In genomic region chr13:13677871-13678270, GRCm38 (mm10) we compare ENCODE assay signal across 16 mouse cellular contexts.
A peak's percentile ranks its signal among the peaks of the same experiment; 100 is the strongest.
DNase-seq lines count a peak whose midpoint lies in the region; ATAC-seq lines count a peak whose summit lies in the region.
"Had no signal": no experiment of that assay in that cellular context is flagged by ENCODE, and none has a peak within 500 bp of the region (broad histone marks: within the 10 kb centered on the region; RNA-seq: fewer than 3 reads in every experiment).

No protein-coding gene starts in this region.

- no peak for ATAC-seq in megakaryocyte progenitor cell, adult 5-6 weeks (replicated peaks; ENCODE audit: poor library complexity)
- ATAC-seq: forebrain, embryonic 16.5 days; intestine, embryonic 15.5 days had no signal

- DNase-seq in adrenal gland, adult (ENCODE audit: inconsistent age in 2 of 2, low spot score in 1 of 2) = peak; percentile 52 to 81
- no peak for DNase-seq in adrenal gland, postnatal 4 days (ENCODE audit: low spot score in 2 of 2)
- DNase-seq in 3134 (ENCODE audit: extremely low read depth, insufficient read length, low spot score) = peak; percentile 14
- DNase-seq in adrenal gland, adult 8-10 months = peak; percentile 50
- peak; percentile 80 for DNase-seq in fat pad, adult 2 months (ENCODE audit: extremely low read depth, low read depth, low spot score)
- DNase-seq in right cerebral cortex, postnatal 36 days (ENCODE audit: low spot score in 2 of 2) = no peak
- DNase-seq in ovary, postnatal 10 days (ENCODE audit: low spot score) = no peak
- DNase-seq: heart, postnatal 10 days; kidney, adult 9 months; kidney, postnatal 36 days; lung, adult 2 months; retina, postnatal 1 day; right cerebral cortex, postnatal 4 days had no signal

Comparison
In these comparisons a context has a peak if more than half of its experiments do, and no peak if none do; other contexts are left out.
1. DNase-seq: peak in adrenal gland, adult (2 of 2), 3134 (single experiment), adrenal gland, adult 8-10 months (single experiment) and fat pad, adult 2 months (single experiment); none in adrenal gland, postnatal 4 days (0 of 2), right cerebral cortex, postnatal 36 days (0 of 2) and ovary, postnatal 10 days (single experiment).